Mouse (Mus musculus) hematopoietic stem cell, adult 5-6 weeks (primary cell): ENCODE data around the gene Ncoa3. TPM values are rescaled to one million over a fixed set of nuclear protein-coding genes. Genes with fewer than 3 reads are reported as not detected.

Experiments
- ATAC-seq, 2 experiments: fragments of 125-278 bp in 1 of 2; replicated peaks in 1 of 2; 2 replicates each; pipeline ENCODE4 v1.8.0; 2016 to 2017; ENCODE audit warnings: inconsistent platforms in 2 of 2, mild to moderate bottlenecking in 2 of 2, moderate number of reproducible peaks in 2 of 2, low read depth in 1 of 2, moderate TSS enrichment in 1 of 2; ENCODE audit not compliant: low FRiP score in 2 of 2, poor library complexity in 2 of 2, severe bottlenecking in 2 of 2, insufficient read depth in 1 of 2, low TSS enrichment in 1 of 2
- total RNA-seq: library from RNA; stranded (forward); fragments of 172-1452, 232-1000 nt; gene quantifications from 2 replicates; pipeline ENCODE4 v1.2.3, GENCODE M21; 2017

The Ncoa3 gene
- total RNA-seq, 1 experiment from 2014 or later, result 31.0 TPM

DNA sequence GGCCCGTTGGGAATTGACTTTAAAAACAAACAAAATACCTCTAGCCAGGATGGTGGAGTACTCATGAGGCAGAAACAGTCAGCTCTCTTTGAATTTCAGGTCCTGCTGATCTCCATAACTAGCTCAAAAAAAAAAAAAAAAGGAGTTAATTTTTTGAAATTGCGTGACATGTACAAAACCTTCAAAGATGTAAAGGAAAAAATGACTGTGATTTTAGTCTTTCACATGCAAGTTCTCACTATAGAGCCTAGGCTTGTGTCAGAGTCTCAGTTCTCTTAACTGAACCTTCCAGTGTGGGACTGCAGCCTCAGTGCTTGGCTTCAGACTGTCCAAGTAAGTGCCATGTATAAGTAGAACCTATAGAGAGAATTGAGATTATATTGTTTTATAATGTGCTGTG, 27.6 kb downstream of the Ncoa3 start:
- no peak for ATAC-seq

GRCm38 (mm10) chr2:166021073-166021610, 28.7 kb downstream of the Ncoa3 start:
- ATAC-seq, result no peak; a peak in 1 of 4 replicates

DNA sequence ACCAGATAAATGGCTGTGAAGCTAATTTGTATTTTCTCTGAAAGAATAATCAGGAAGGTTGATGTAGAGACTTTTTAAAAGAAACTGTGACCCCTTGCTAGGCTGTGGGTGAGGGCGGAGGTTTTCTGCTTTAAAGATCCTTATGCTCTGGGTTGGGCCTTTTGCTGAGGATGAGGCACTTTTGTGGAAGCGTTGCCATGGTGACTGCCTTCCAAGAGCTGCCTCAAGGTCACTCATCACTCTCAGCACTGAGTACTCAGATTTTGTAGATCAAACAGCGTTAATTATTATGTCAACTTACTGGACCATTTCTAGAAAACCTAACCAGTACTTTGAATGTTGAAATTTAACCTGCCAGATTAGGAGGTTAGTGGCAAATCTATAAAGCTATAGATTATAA, 29.2 kb downstream of the Ncoa3 start:
- no peak for ATAC-seq

- no peak for ATAC-seq
These were observed 29.9 kb downstream of the Ncoa3 start for GRCm38 (mm10) chr2:166022327-166022726.

DNA sequence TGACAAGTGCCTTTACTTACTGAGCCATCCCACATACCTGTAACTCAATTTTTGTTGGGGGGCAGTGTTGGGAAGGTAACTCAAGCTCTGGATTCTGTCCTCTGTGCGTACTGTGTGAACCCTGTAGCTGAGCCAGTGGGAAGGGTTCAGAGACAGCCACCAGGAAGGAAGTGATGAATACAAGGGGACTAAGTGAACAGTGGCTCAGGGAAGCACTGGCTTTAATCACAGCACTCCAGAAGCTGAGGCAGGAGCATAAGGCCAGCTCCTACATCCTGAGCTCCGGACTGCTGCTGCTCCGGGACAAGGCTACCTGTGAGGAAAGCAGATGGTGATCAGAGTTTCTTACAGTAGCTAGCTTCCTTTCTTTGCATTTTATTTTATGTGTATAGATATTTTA, 31.6 kb downstream of the Ncoa3 start:
- ATAC-seq, result no peak

DNA sequence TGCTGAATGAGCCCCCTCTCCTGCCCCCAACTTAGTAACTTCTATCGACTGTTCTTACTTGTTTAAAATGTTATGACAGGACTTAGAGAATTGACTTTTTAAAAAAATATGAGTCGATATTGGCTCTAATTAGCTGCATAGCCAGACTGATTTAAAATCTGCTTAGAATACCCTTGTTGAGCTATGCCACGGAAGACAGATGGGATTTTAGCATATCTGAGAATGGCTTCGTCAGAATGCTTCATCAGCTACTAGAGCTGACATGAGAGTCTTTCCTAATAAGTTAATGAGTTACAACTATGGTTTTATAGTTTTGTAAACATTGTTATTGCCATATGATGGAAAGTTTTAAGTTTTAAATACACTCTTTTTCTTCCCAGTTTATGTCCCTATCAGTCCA, 32.2 kb downstream of the Ncoa3 start:
- no peak for ATAC-seq

DNA sequence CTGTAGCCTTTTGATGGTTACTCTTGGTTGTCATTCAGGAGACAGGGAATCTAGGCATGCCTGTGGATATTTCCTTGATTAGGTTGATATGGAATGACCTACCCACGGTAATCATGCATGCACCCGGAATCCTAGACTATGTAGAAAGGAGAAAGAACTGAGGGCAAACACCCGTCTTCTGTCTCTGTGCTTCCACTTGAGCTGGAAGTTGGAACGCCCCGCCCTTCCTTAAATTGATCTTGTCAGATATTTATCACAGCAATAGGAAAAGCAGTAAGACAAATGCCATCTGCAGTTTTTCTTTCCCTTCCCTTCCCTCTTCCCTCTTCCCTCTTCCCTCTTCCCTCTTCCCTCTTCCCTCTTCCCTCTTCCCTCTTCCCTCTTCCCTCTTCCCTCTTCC, 33.5 kb downstream of the Ncoa3 start:
- ATAC-seq, result no peak

DNA sequence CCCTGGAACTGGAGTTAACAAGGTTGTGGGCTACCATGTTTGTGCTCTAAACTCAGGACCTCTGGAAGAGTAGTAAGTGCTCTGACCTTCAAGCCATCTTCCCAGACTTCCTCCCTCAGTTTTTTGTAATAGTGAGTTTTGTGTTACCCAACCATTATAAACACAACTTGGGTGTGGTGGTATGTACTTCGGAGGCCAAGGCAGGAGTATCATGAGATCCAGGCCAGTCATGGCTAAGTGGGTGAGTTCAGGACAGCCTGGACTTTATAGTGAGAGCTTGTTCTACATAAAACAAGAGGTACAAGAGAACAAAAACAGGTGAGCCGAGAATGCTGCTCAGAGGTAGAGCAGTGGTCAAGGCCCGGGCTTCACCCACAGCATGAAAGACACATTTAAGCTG, 35.4 kb downstream of the Ncoa3 start:
- no peak for ATAC-seq

DNA sequence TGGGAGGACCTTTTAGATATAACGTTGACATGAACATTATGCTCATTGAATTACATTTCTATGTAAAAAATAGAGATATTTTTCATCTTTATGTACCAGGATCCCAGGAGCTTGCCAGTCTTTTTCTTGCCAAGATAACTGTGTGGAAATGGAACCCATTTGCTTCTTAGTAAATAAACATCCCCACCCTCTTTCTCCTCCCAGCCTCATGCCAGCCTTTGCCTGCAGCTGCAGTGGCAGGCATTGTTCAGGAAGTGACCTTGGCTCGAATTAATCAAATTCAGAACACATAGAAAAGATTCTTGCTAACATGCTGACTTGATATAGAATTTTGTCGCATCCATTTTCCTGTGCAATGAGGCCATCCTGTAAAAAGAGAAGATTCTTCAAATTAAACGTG, 36.8 kb downstream of the Ncoa3 start:
- no peak for ATAC-seq

- peak; percentile 37 to 59; a peak in 2 of 4 replicates for ATAC-seq
These were observed 38.0 kb downstream of the Ncoa3 start for GRCm38 (mm10) chr2:166030256-166030995.

GRCm38 (mm10) chr2:166031120-166031929, 38.9 kb downstream of the Ncoa3 start:
- peak; percentile 73 to 79 for ATAC-seq

DNA sequence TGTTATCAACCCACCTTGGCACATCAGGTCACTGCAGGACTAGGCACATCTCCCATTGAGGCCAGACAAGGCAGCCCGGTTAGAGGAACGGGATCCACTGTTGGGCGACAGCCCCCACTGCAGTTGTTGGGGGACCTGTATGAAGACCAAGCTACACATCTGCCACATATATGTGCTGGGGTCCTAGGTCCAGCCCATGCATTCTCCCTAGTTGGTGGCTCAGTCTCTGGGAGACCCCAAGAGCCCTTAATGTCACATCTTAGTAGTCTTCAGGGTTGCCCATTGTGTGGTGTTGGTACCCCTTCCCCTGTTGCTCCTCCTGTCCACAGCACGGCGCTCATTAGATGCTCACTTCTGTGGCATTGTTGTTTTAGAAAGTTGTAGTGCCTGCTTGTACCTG, 40.2 kb downstream of the Ncoa3 start:
- no peak for ATAC-seq

GRCm38 (mm10) chr2:166034967-166035490, 42.6 kb downstream of the Ncoa3 start:
- no peak for ATAC-seq

GRCm38 (mm10) chr2:166035725-166036124, 43.3 kb downstream of the Ncoa3 start:
- peak; percentile 27 to 40; a peak in 1 of 4 replicates for ATAC-seq

GRCm38 (mm10) chr2:166039681-166040080, 47.2 kb downstream of the Ncoa3 start:
- ATAC-seq, result no peak

DNA sequence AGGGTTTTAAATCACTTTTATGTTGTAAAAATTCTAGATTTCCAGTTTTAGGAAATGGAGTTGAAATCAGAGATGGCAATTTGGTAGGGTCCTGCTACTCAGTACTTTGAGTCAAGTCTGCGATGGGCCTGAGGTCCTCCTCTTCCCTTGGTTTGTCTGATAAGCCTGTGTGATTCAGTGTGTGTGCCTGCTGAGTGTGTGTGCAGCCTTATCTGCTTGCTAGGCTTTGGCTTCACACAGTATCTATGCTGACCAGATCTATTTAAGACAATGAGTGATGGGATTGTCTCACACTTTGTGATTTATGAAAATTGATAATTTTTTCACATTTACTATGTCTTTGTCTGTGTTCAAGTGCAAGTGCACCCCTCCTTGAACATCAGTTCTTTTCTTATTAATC, 50.1 kb downstream of the Ncoa3 start:
- no peak for ATAC-seq

GRCm38 (mm10) chr2:166045006-166045405, 52.6 kb downstream of the Ncoa3 start:
- ATAC-seq, result peak in 1 of 2 experiments; percentile 19; a peak in 1 of 4 replicates
